Mouse (Mus musculus): ENCODE measurements around the gene Negr1. TPM values are rescaled to one million over a fixed set of nuclear protein-coding genes. Genes with fewer than 3 reads are reported as not detected.
A peak's percentile ranks its signal among the peaks of the same experiment; 100 is the strongest.

The Negr1 gene
- total and polyA plus RNA-seq, 2 experiments from 2014 or later: 51.2 to 97.4 TPM

GRCm38 (mm10) chr3:157085180-157085579, 523.6 kb downstream of the Negr1 start:
- DNase-seq (ENCODE audit: low spot score): no peak
- H3K4me1 ChIP-seq (ENCODE audit: insufficient read depth, low read length): no peaks in the 10 kb centered on the region
- H3K27ac ChIP-seq: no peak overlapping the region
- no peak for TF ChIP-seq CTCF (IDR thresholded peaks at IDR 0.05; ENCODE audit: low read depth)
- H3K36me3 ChIP-seq (ENCODE audit: insufficient read depth, low read length): no peaks in the 10 kb centered on the region
- WGBS: 70% methylated on average over 1 of the region's 1 CpGs
- no peaks in the 10 kb centered on the region for H3K9me3 ChIP-seq (ENCODE audit: low read length)
- no peak overlapping the region for H3K4me3 ChIP-seq (ENCODE audit: low read length)
- ATAC-seq: no peak
- no peak overlapping the region for H3K9ac ChIP-seq (replicated peaks; ENCODE audit: low read length)
- no peaks in the 10 kb centered on the region for H3K27me3 ChIP-seq (ENCODE audit: insufficient read depth, low read length)
- H3K4me2 ChIP-seq (ENCODE audit: low read depth, low read length): no peak overlapping the region

DNA sequence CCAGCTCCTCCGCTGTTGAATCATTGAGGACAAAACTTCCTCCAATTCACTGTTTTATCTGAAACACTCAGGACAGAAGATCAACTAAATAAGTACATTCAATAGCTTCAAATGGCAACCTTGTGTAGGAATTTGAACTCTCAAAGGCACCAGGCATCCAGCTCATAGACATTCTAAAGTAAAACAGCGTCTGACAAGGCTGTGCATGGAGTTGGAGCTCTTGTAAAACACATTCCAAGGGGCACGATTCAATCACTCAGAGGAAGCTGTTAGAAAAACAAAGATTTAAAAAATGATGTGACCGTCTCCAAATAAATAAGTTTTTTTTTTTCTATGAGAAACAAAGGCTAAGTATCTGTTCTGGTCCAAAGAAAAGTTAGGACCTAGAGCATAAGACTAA, 528.5 kb downstream of the Negr1 start:
- no peaks in the 10 kb centered on the region for H3K27me3 ChIP-seq (ENCODE audit: insufficient read depth, low read length)
- no peak for ATAC-seq

GRCm38 (mm10) chr3:157096284-157096683, 534.7 kb downstream of the Negr1 start:
- DNase-seq (ENCODE audit: low spot score): no peak
- no peaks in the 10 kb centered on the region for H3K9me3 ChIP-seq (ENCODE audit: low read length)
- no peaks in the 10 kb centered on the region for H3K4me1 ChIP-seq (ENCODE audit: insufficient read depth, low read length)
- no peak overlapping the region for H3K27ac ChIP-seq
- no peak for TF ChIP-seq CTCF (IDR thresholded peaks at IDR 0.05; ENCODE audit: low read depth)
- 94% methylated on average over 1 of the region's 1 CpGs for WGBS
- H3K4me2 ChIP-seq (ENCODE audit: low read depth, low read length): no peak overlapping the region
- no peak for ATAC-seq
- H3K9ac ChIP-seq (replicated peaks; ENCODE audit: low read length): no peak overlapping the region
- H3K36me3 ChIP-seq (ENCODE audit: insufficient read depth, low read length): no peaks in the 10 kb centered on the region
- H3K4me3 ChIP-seq (ENCODE audit: low read length): no peak overlapping the region
- no peaks in the 10 kb centered on the region for H3K27me3 ChIP-seq (ENCODE audit: insufficient read depth, low read length)

More for the DNA sequence above, 528.5 kb downstream of the Negr1 start:
- no peaks in the 10 kb centered on the region for H3K4me1 ChIP-seq (ENCODE audit: insufficient read depth, low read length)
- no peak overlapping the region for H3K27ac ChIP-seq
- WGBS: 79% methylated on average over 4 of the region's 4 CpGs
- H3K9me3 ChIP-seq (ENCODE audit: low read length): no peaks in the 10 kb centered on the region
- DNase-seq (ENCODE audit: low spot score): no peak
- H3K4me2 ChIP-seq (ENCODE audit: low read depth, low read length): no peak overlapping the region
- H3K36me3 ChIP-seq (ENCODE audit: insufficient read depth, low read length): no peaks in the 10 kb centered on the region
- no peak overlapping the region for H3K4me3 ChIP-seq (ENCODE audit: low read length)
- H3K9ac ChIP-seq (replicated peaks; ENCODE audit: low read length): no peak overlapping the region
- no peak for TF ChIP-seq CTCF (IDR thresholded peaks at IDR 0.05; ENCODE audit: low read depth)

DNA sequence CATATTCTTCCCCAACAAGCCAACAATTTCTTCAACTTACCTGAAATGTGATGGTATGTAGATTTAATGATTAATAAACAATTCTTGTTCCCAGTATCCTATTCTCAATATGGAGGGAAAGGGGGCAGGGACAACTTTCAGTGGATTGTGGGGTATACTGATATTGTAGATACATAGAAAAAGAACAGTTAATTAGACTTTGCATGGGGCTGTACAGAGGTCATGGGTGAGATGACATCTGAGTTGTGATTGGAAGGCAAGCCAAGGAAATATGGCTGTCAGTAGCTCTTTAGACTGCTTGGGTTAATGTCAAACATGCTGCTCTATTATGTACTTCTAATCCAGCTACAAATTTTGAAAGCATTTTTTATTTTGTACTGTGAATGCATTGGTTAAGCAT, 535.9 kb downstream of the Negr1 start:
- H3K9me3 ChIP-seq (ENCODE audit: low read length): no peaks in the 10 kb centered on the region
- H3K27me3 ChIP-seq (ENCODE audit: insufficient read depth, low read length): no peaks in the 10 kb centered on the region
- H3K36me3 ChIP-seq (ENCODE audit: insufficient read depth, low read length): no peaks in the 10 kb centered on the region
- DNase-seq (ENCODE audit: low spot score) (no peak), ATAC-seq (no peak)
- no peak overlapping the region for H3K4me2 ChIP-seq (ENCODE audit: low read depth, low read length)
- no peak overlapping the region for H3K9ac ChIP-seq (replicated peaks; ENCODE audit: low read length)
- no peak overlapping the region for H3K4me3 ChIP-seq (ENCODE audit: low read length)
- no peaks in the 10 kb centered on the region for H3K4me1 ChIP-seq (ENCODE audit: insufficient read depth, low read length)
- H3K27ac ChIP-seq: no peak overlapping the region
- no peak for TF ChIP-seq CTCF (IDR thresholded peaks at IDR 0.05; ENCODE audit: low read depth)

DNA sequence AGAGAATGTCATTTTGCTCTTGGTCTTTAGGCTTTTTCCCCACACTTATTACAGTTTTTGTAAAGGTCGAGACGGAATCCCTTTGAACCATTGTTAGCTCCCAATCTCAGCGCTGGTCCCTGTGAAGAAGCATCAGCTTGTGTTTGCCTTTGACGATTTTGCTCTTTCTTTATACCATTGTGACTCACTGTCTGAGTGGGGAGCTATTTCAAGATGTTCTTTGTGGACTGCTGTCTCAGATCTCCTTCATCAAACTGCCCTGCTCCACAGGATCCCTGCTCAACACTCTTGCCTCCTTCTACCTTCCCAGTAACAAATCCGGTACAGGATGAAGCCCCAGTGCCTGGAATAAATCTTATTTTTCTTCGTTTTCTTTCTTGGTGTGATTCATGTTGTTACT, 536.8 kb downstream of the Negr1 start:
- H3K27ac ChIP-seq: no peak overlapping the region
- ATAC-seq (no peak), DNase-seq (ENCODE audit: low spot score) (no peak)
- H3K9ac ChIP-seq (replicated peaks; ENCODE audit: low read length): no peak overlapping the region
- H3K27me3 ChIP-seq (ENCODE audit: insufficient read depth, low read length): no peaks in the 10 kb centered on the region
- H3K36me3 ChIP-seq (ENCODE audit: insufficient read depth, low read length): no peaks in the 10 kb centered on the region
- TF ChIP-seq CTCF (IDR thresholded peaks at IDR 0.05; ENCODE audit: low read depth): no peak
- H3K9me3 ChIP-seq (ENCODE audit: low read length): no peaks in the 10 kb centered on the region
- H3K4me2 ChIP-seq (ENCODE audit: low read depth, low read length): no peak overlapping the region
- 48% methylated on average over 6 of the region's 6 CpGs for WGBS
- H3K4me3 ChIP-seq (ENCODE audit: low read length): no peak overlapping the region
- no peaks in the 10 kb centered on the region for H3K4me1 ChIP-seq (ENCODE audit: insufficient read depth, low read length)

GRCm38 (mm10) chr3:157104866-157105579, 543.4 kb downstream of the Negr1 start:
- no peaks in the 10 kb centered on the region for H3K4me1 ChIP-seq (ENCODE audit: insufficient read depth, low read length)
- no peak overlapping the region for H3K4me2 ChIP-seq (ENCODE audit: low read depth, low read length)
- no peaks in the 10 kb centered on the region for H3K36me3 ChIP-seq (ENCODE audit: insufficient read depth, low read length)
- 87% methylated on average over 3 of the region's 3 CpGs for WGBS
- ATAC-seq (no peak), DNase-seq (ENCODE audit: low spot score) (no peak)
- no peak overlapping the region for H3K9ac ChIP-seq (replicated peaks; ENCODE audit: low read length)
- no peak overlapping the region for H3K27ac ChIP-seq
- H3K4me3 ChIP-seq (ENCODE audit: low read length): no peak overlapping the region
- TF ChIP-seq CTCF (IDR thresholded peaks at IDR 0.05; ENCODE audit: low read depth): no peak
- H3K9me3 ChIP-seq (ENCODE audit: low read length): no peaks in the 10 kb centered on the region
- H3K27me3 ChIP-seq (ENCODE audit: insufficient read depth, low read length): no peaks in the 10 kb centered on the region

DNA sequence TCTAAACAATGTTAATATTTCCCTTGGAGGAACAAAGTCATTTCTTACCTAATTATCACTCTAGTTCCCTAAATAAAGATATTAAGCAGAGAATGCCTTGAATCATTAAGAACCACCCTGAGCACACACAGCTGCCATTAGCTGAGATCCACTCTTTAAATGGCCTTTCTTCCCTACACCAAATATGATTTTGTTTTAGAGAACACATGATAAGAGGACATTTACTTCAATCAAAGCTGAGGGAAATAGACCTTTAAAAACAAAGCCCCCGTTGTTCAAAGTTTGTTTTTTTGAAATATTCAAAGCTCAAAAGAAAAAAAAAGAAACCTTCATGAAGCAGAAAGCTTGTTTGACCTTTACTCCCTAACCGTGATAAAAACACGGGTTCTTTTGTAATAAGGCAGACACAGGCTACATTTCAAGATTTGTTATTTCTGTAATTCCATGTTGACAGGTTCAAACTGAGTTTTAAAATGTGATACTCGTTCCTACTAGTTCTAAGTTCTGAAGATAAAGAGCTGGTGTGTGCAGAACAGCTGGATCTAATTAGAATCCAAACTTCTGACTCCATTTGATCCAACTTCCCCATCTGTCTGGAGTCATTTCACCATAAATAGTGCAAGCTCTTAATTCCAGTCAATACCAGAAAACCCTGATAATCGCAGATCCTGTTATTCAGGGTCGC, 544.1 kb downstream of the Negr1 start:
- WGBS: 65% methylated on average over 6 of the region's 6 CpGs
- Histone ChIP-seq H3K36me3 (ENCODE audit: insufficient read depth, low read length) (no peaks in the 10 kb centered on the region), H3K9me3 (ENCODE audit: low read length) (no peaks in the 10 kb centered on the region), H3K4me1 (ENCODE audit: insufficient read depth, low read length) (no peaks in the 10 kb centered on the region), H3K4me3 (ENCODE audit: low read length) (no peak overlapping the region), H3K9ac (replicated peaks; ENCODE audit: low read length) (no peak overlapping the region), H3K4me2 (ENCODE audit: low read depth, low read length) (no peak overlapping the region), H3K27ac (no peak overlapping the region), H3K27me3 (ENCODE audit: insufficient read depth, low read length) (no peaks in the 10 kb centered on the region)
- no peak for ATAC-seq
- no peak for TF ChIP-seq CTCF (IDR thresholded peaks at IDR 0.05; ENCODE audit: low read depth)
- DNase-seq (ENCODE audit: low spot score): peak; percentile 3
